Mouse (Mus musculus) liver, embryonic 13.5 days (tissue): ENCODE results near the gene Zmynd8. TPM values are rescaled to one million over a fixed set of nuclear protein-coding genes. Genes with fewer than 3 reads are reported as not detected.
A peak's percentile ranks its signal among the peaks of the same experiment; 100 is the strongest.

Source experiments
- ATAC-seq: fragments of 200-750 bp; cut with Nextera tagmentation; 2 replicates; pipeline ENCODE4 v1.8.0; 2017; ENCODE audit warnings: low read depth, mild to moderate bottlenecking, moderate number of reproducible peaks, moderate library complexity
- DNase-seq: peaks from one replicate; pipeline ENCODE4 v3.0.0; 2022
- H3K27ac ChIP-seq: fragments of 300-500 bp; sonication (generic); 2 replicates; pipeline ENCODE4 v1.5.1; 2015; ENCODE audit warnings: moderate library complexity, mild to moderate bottlenecking, inconsistent platforms
- H3K27me3 ChIP-seq: fragments of 300-500 bp; sonication (generic); 2 replicates; pipeline ENCODE4 v1.6.1; 2015; ENCODE audit warnings: mild to moderate bottlenecking, inconsistent platforms
- H3K36me3 ChIP-seq: fragments of 300-500 bp; sonication (generic); 2 replicates; pipeline ENCODE4 v1.6.1; 2015; ENCODE audit warnings: mild to moderate bottlenecking, inconsistent platforms
- H3K4me1 ChIP-seq: fragments of 300-500 bp; sonication (generic); replicated peaks from 2 replicates; pipeline ENCODE4 v1.6.1; 2015; ENCODE audit warnings: inconsistent platforms
- H3K4me2 ChIP-seq: fragments of 300-500 bp; sonication (generic); 2 replicates; pipeline ENCODE4 v1.6.1; 2015; ENCODE audit warnings: inconsistent platforms, mild to moderate bottlenecking, moderate library complexity
- H3K4me3 ChIP-seq: fragments of 300-500 bp; sonication (generic); replicated peaks from 2 replicates; pipeline ENCODE4 v1.5.1; 2015; ENCODE audit warnings: mild to moderate bottlenecking, inconsistent platforms
- H3K9ac ChIP-seq: fragments of 300-500 bp; sonication (generic); 2 replicates; pipeline ENCODE4 v1.6.1; 2015; ENCODE audit warnings: mild to moderate bottlenecking, inconsistent platforms
- H3K9me3 ChIP-seq: fragments of 300-500 bp; sonication (generic); replicated peaks from 2 replicates; pipeline ENCODE4 v1.6.1; 2016; ENCODE audit warnings: inconsistent platforms
- WGBS: fragments of 180-500 bp; shearing (Covaris S2); methylation state at CpG from one replicate; pipeline ENCODE4 v1.1.7; 2015; ENCODE audit not compliant: insufficient replicate concordance; 5-methylcytosine and 5-hydroxymethylcytosine counted together
- polyA plus RNA-seq: library from polyadenylated mRNA; unstranded; fragments of >200 nt; fragmentation: Nextera tagmentation; extraction: Ambion mirVana; gene quantifications from 2 replicates; pipeline ENCODE4 v1.2.1, GENCODE M21; 2015

Zmynd8 gene
- polyA plus RNA-seq, 1 experiment from 2014 or later, result 26.5 TPM

- no peaks in the 10 kb centered on the region for H3K27me3 ChIP-seq
- H3K9me3 ChIP-seq, result no peaks in the 10 kb centered on the region
- H3K27ac ChIP-seq, result peak overlapping the region; percentile 24; the same call in 1 of the 2 replicates
- DNase-seq, result no peak
- H3K4me1 ChIP-seq, result peaks cover 80% of the 10 kb centered on the region
- WGBS, result 84% methylated on average over 12 of the region's 12 CpGs
- no peak overlapping the region for H3K9ac ChIP-seq
- H3K4me3 ChIP-seq, result no peak overlapping the region
- H3K36me3 ChIP-seq, result peaks cover 85% of the 10 kb centered on the region
- H3K4me2 ChIP-seq, result no peak overlapping the region
- no peak for ATAC-seq
These were observed 31.8 kb downstream of the Zmynd8 start for GRCm38 (mm10) chr2:165866951-165867387.

DNA sequence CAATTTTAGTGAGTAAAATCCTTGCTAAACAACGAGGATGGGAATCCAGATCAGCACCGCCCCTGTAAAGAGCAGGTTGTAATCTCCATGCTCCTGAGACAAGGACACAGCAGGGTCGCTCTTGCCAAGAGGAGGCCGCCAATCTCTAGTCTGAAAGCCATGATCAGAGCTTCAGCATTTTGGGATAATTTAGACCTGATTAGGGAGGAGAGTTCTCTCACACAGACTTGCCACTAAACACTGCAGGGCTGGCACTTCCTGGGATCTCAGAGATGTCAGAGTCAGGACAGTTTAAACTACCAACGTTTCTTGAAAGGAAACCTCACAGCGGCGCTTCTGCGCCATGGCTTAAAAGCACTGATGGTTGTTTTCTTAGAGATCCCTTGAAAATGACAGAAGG, 32.4 kb downstream of the Zmynd8 start:
- no peak for ATAC-seq
- Histone ChIP-seq H3K36me3 (peaks cover 85% of the 10 kb centered on the region), H3K4me3 (no peak overlapping the region), H3K9ac (0 out of 2 replicates have a peak overlapping the region, but pooled peaks have one; percentile 3), H3K9me3 (no peaks in the 10 kb centered on the region), H3K4me2 (no peak overlapping the region), H3K27ac (peak overlapping the region; percentile 39; the same call in 1 of the 2 replicates), H3K27me3 (no peaks in the 10 kb centered on the region), H3K4me1 (peaks cover 85% of the 10 kb centered on the region)
- no peak for DNase-seq
- 73% methylated on average over 8 of the region's 8 CpGs for WGBS

DNA sequence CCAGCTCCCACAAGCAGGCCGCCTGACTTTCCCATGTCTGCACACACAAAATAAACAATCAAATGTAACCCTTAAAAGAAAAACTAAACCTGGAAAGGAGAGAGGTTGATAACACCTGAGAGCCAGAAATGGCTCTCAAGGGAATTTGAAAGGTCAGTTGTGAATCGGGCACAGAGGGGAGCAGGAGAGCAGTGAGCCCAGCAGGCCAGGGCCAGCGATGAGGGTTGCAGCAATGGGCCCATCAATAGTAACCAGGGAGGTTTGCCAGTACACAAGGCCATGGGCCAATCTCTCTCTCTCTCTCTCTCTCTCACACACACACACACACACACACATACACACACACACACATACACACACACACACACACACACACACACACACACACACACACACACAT, 34.0 kb downstream of the Zmynd8 start:
- Histone ChIP-seq H3K9me3 (no peaks in the 10 kb centered on the region), H3K4me2 (no peak overlapping the region), H3K27me3 (no peaks in the 10 kb centered on the region), H3K4me3 (no peak overlapping the region), H3K27ac (no peak overlapping the region), H3K4me1 (peaks cover 89% of the 10 kb centered on the region), H3K9ac (0 out of 2 replicates have a peak overlapping the region, but pooled peaks have one; percentile 3), H3K36me3 (peaks cover 84% of the 10 kb centered on the region)
- WGBS, result 82% methylated on average over 3 of the region's 3 CpGs
- no peak for DNase-seq
- no peak for ATAC-seq

GRCm38 (mm10) chr2:165861683-165862594, 36.9 kb downstream of the Zmynd8 start:
- no peaks in the 10 kb centered on the region for H3K9me3 ChIP-seq
- no peak overlapping the region for H3K27ac ChIP-seq
- 86% methylated on average over 26 of the region's 26 CpGs for WGBS
- no peak overlapping the region for H3K4me3 ChIP-seq
- no peak for ATAC-seq
- peaks cover 89% of the 10 kb centered on the region for H3K4me1 ChIP-seq
- no peak overlapping the region for H3K9ac ChIP-seq
- no peaks in the 10 kb centered on the region for H3K27me3 ChIP-seq
- H3K36me3 ChIP-seq, result peaks cover 71% of the 10 kb centered on the region
- DNase-seq, result no peak
- H3K4me2 ChIP-seq, result no peak overlapping the region

- H3K4me1 ChIP-seq, result peaks cover 91% of the 10 kb centered on the region
These were observed 37.7 kb downstream of the Zmynd8 start for GRCm38 (mm10) chr2:165860962-165861682.

GRCm38 (mm10) chr2:165860447-165860846, 38.4 kb downstream of the Zmynd8 start:
- DNase-seq (no peak), ATAC-seq (no peak)
- H3K9me3 ChIP-seq, result no peaks in the 10 kb centered on the region
- H3K27ac ChIP-seq, result peak overlapping the region; percentile 81; the same call in 1 of the 2 replicates
- H3K4me1 ChIP-seq, result peaks cover 96% of the 10 kb centered on the region
- peaks cover 57% of the 10 kb centered on the region for H3K36me3 ChIP-seq
- H3K9ac ChIP-seq, result no peak overlapping the region
- 94% methylated on average over 6 of the region's 6 CpGs for WGBS
- H3K4me3 ChIP-seq, result no peak overlapping the region
- no peak overlapping the region for H3K4me2 ChIP-seq
- no peaks in the 10 kb centered on the region for H3K27me3 ChIP-seq

More at GRCm38 (mm10) chr2:165860962-165861682, 37.7 kb downstream of the Zmynd8 start:
- H3K27ac ChIP-seq, result no peak overlapping the region
- peaks cover 64% of the 10 kb centered on the region for H3K36me3 ChIP-seq
- 79% methylated on average over 20 of the region's 20 CpGs for WGBS
- H3K9ac ChIP-seq, result no peak overlapping the region
- DNase-seq, result no peak
- no peak overlapping the region for H3K4me3 ChIP-seq
- no peaks in the 10 kb centered on the region for H3K9me3 ChIP-seq
- no peak overlapping the region for H3K4me2 ChIP-seq
- no peak for ATAC-seq
- H3K27me3 ChIP-seq, result no peaks in the 10 kb centered on the region

- Histone ChIP-seq H3K9me3 (no peaks in the 10 kb centered on the region), H3K27me3 (no peaks in the 10 kb centered on the region), H3K4me3 (peak overlapping the region; percentile 9; the same call in 1 of the 2 replicates), H3K9ac (peak overlapping the region; percentile 49), H3K36me3 (peaks cover 48% of the 10 kb centered on the region), H3K27ac (peak overlapping the region; percentile 81), H3K4me1 (peaks cover 99% of the 10 kb centered on the region), H3K4me2 (peak overlapping the region; percentile 52)
- DNase-seq (no peak), ATAC-seq (no peak)
- 24% methylated on average over 12 of the region's 12 CpGs for WGBS
These were observed 40.1 kb downstream of the Zmynd8 start for GRCm38 (mm10) chr2:165858453-165859384.

- Histone ChIP-seq H3K4me3 (peak overlapping the region; percentile 9), H3K27me3 (no peaks in the 10 kb centered on the region), H3K4me1 (peaks cover 99% of the 10 kb centered on the region), H3K9ac (peak overlapping the region; percentile 49), H3K4me2 (peak overlapping the region; percentile 52), H3K36me3 (peaks cover 47% of the 10 kb centered on the region), H3K9me3 (no peaks in the 10 kb centered on the region), H3K27ac (peak overlapping the region; percentile 81)
- 0 out of 2 replicates have a peak, but pooled peaks have one; percentile 2 for ATAC-seq
- 20% methylated on average over 22 of the region's 22 CpGs for WGBS
- no peak for DNase-seq
These were observed 40.9 kb downstream of the Zmynd8 start for GRCm38 (mm10) chr2:165857841-165858426.

DNA sequence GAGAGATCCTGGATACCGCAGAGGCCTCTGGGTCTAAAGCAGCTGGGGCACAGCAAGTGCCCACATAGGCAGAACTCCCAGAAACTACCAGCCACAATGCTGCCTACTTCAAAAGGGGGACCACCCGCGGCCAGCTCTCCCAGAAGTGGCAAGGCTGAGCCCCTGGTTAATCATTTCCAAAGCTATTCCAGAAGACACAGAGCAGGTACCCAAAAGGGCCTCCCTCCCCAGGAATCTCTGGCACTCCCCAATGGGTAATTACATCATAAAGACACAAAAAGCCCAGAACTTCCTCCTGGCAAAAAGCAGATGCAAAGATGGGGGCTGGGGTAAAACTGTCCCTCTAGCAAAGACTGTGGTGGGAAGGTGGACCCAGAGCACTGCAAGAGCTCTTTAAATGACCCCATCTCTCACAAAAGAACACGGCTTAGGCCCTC, 41.4 kb downstream of the Zmynd8 start:
- Histone ChIP-seq H3K36me3 (peaks cover 49% of the 10 kb centered on the region), H3K4me2 (peak overlapping the region; percentile 52), H3K4me3 (peak overlapping the region; percentile 9; the same call in 1 of the 2 replicates), H3K27ac (peak overlapping the region; percentile 81), H3K27me3 (no peaks in the 10 kb centered on the region), H3K4me1 (peaks cover 99% of the 10 kb centered on the region), H3K9me3 (no peaks in the 10 kb centered on the region), H3K9ac (peak overlapping the region; percentile 49)
- WGBS, result 28% methylated on average over 4 of the region's 4 CpGs
- DNase-seq, result no peak
- ATAC-seq, result no peak

DNA sequence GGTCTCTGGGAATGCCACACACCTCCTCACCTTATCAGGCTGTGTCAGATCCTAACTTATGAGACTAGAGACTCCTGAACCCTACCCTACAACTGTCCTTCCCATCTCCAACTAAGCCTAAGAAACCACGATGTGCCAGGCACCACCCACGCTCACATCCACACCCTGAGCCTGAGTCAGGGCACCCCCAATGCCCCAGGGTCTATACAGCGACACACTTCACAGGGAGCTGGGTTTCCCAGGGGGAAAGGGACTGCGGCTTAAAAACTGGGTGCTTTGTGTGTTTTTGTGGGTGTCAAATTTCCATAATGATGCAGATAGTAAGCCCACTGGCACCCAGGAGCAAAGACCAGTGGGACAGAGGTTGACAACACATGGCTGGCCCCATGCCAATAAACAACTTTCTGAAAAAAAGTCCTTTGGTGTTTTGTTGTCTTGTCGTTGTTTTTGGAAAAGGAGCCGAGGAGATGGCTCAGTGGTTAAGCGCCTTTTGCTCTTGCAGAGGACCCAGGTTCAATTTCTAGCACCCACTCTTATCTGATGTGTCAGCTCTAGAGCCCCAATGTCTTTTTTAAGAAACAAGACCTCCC, 42.1 kb downstream of the Zmynd8 start:
- DNase-seq, result no peak

More for the DNA sequence above, 42.1 kb downstream of the Zmynd8 start:
- Histone ChIP-seq H3K27me3 (no peaks in the 10 kb centered on the region), H3K4me1 (peaks cover 96% of the 10 kb centered on the region), H3K4me3 (no peak overlapping the region), H3K27ac (peak overlapping the region; percentile 81), H3K9ac (no peak overlapping the region), H3K9me3 (no peaks in the 10 kb centered on the region), H3K36me3 (peaks cover 49% of the 10 kb centered on the region), H3K4me2 (0 out of 2 replicates have a peak overlapping the region, but pooled peaks have one; percentile 52)
- 66% methylated on average over 7 of the region's 7 CpGs for WGBS
- no peak for ATAC-seq
